Mouse (Mus musculus): ENCODE data around the gene Pld1.
"Not testable (repeated sequence)": the region's sequence is repeated elsewhere in the genome, so short reads cannot be mapped to it uniquely, and the experiment has no call there.

The Pld1 gene

DNA sequence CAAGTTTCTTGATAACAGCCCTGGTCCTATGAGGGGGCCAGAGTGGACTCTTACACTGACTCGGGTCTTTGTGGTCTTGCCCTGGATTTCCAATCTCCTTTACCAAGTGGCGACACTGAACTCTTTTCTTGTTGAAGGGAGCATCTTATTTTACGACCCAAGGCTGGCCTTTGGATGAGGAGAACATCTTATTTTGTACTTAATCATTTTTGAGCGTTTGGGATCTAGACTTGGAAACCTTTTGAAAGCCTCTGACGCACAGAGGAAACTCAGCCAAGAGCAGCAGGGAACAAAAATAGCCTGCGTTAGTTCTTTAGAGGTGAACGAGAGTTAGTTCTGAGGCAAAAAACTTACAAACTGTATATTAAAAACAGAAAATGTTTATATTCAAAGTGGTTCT, 4.5 kb downstream of the Pld1 start:
- DNase-seq (ENCODE audit: low read depth, low spot score) = peak; percentile 56

- not testable (repeated sequence) for DNase-seq (ENCODE audit: low read depth, low spot score)
These were observed 6.9 kb downstream of the Pld1 start for GRCm38 (mm10) chr3:27945397-27945796.

- DNase-seq (ENCODE audit: low read depth, low spot score) = no peak
These were observed 10.8 kb downstream of the Pld1 start for GRCm38 (mm10) chr3:27949175-27949872.

DNA sequence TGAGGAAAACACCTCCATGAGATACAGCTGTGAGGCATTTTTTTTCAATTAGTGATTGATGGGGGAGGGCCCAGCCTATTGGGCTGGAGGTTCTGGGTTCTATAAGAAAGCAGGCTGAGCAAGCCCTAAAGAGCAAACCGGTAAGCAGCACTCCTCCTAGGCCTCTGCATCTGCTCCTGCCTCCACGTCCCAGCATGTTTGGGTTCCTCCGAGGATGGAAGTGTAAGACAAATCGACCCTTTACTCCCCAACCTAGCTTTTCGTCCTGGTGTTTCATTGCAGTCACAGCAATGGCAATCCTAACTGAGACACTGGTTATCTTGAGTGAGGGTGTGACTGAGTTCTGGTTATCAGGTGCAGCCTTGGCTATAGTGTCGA, 11.4 kb downstream of the Pld1 start:
- no peak for DNase-seq (ENCODE audit: low read depth, low spot score)

DNA sequence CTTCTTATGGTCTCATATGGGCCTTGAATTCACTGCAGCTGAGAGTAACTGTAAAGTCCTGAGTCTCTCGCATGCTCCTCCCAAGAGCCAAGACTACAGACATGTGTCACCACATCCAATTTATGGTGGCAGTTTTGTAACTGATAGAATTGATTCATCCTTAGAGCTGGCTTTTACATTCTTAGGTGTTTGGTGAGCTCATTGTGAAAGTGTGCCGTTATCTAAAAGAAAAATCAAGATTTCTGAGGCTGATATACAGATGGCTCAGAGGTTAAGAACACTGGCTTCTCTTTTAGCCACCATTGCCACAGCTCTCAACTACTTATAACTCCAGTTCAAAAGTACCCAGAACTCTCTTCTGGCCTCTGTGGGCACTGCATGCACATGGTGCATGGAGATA, 12.2 kb downstream of the Pld1 start:
- no peak for DNase-seq (ENCODE audit: low read depth, low spot score)

DNA sequence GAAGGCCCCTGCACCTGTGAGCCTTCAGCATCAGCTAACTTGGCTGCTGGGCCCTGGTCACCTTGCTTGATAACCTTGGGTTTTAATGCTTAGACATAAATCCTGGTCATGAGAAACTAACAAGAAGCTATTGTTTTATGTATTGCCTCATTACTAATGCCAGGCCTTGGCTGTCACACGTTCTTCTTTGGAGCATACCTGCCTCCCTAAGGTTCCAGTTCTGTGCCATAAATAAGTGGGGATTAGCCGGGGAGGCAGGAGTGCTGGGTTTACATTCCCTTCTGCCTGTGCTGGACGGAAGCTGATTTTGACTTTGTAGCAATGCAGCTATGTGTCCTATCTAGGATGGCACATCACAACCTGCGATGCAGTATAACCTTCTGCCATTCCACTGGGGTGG, 13.2 kb downstream of the Pld1 start:
- no peak for DNase-seq (ENCODE audit: low read depth, low spot score)

- DNase-seq (ENCODE audit: low read depth, low spot score) = no peak
These were observed 17.5 kb downstream of the Pld1 start for GRCm38 (mm10) chr3:27956006-27956405.

DNA sequence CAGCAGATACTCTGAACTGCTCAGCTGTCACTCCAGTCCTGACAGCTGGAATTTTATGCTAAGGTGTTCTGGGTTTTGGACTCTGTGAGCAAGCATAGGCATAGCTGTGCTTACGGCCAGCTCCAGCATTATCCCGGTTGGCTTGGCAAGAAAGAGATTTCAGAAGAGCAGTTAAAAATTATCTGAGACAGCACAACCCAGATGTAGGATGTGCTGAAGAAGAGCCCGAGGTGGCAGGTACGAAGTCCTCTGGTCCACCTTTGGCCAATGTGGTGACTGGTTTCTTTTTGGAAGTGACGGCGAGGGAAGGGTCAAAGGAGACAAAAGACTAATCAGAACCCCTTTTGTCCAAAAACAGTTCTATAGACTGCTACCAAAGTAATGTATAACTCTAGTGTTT, 20.7 kb downstream of the Pld1 start:
- DNase-seq (ENCODE audit: low read depth, low spot score) = no peak

DNA sequence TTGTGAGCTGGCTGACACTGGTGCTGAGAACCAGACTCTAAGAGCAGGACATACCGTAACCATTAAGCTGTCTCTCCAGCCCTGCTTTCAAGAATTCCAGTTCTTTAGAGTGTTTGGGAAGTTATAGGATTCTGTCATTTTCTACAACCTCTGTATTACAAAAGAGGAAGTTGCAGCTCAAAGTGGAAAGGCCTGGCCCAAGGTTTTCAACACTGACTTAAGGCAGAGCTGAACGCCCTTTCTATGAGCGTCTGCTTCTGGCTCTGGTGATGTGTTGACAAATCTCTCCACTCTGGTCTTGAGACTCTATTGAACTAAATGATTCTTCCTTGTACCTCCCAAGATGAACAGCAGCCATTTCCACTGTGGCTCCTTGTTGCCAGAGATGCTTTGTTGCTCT, 22.7 kb downstream of the Pld1 start:
- DNase-seq (ENCODE audit: low read depth, low spot score) = no peak

DNA sequence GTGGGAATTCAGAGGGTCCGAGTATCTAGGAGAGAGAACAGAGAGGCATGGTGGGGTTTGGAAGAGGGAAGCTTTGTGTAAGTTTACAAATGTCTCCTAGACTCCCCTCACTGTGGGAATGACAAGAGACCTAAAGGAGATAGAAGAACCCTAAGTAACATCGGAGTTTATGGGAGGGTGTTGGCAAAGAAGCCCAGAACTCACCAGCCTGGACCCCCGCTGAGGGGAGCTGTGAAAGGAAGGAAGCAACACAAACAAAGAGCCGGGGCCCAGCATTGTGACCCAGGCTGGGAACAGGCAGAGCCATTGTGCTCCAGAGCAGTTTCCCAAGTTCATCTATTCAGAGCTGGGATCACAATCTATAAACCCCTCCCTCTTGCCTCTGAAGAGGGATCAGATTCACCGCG, 25.3 kb downstream of the Pld1 start:
- peak; percentile 28 for DNase-seq (ENCODE audit: low read depth, low spot score)

DNA sequence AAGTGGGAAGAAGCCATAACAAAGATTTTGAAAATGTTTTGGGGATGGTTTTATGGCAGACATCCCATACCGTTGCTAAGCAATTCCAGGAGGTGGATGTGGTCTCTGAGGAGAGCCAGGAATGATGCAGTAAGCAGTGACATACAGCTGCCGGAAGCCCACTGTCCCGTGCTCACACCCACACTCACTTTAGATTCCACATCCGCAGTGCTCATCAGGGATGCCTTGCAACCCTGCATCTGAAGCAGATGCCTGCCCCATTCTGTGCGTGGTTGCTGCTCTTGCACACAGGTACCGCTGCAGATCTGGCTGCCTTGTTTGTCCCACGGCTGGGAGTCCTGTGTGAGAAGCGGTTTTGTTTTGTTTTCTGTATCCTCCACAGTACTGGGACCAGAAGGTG, 30.2 kb downstream of the Pld1 start:
- DNase-seq (ENCODE audit: low read depth, low spot score) = peak; percentile 63

GRCm38 (mm10) chr3:27973936-27974335, 35.4 kb downstream of the Pld1 start:
- no peak for DNase-seq (ENCODE audit: low read depth, low spot score)

GRCm38 (mm10) chr3:27974981-27975380, 36.5 kb downstream of the Pld1 start:
- DNase-seq (ENCODE audit: low read depth, low spot score) = no peak

DNA sequence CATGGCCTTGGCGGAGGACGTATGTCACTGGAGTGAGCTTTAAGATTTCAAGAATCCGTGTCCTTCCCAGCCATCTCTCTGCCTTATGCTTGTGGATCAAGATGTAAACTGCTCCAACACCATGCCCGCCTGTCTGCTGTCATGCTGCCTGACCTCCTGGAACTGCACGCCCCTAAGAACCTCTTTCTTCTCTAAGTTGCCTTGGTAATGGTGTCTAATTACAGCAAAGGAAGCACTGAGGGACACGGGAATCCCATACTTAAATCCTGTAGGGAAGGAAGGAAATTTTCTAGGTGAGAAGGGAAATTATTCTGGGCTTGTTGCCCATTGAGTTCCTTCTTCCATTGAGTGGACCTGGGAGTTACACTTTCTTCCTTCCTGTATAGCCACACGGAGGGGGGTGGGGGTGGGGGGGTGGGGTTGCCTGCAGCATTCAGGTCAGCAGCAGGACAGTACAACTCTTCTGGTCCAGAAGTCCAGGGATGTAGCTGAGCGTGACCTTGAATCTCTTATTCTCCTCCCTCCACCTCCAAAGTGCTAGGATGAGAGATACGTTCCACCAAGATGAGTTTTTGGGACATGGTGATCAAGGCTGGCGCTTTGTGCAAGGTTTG, 38.5 kb downstream of the Pld1 start:
- DNase-seq (ENCODE audit: low read depth, low spot score) = no peak

DNA sequence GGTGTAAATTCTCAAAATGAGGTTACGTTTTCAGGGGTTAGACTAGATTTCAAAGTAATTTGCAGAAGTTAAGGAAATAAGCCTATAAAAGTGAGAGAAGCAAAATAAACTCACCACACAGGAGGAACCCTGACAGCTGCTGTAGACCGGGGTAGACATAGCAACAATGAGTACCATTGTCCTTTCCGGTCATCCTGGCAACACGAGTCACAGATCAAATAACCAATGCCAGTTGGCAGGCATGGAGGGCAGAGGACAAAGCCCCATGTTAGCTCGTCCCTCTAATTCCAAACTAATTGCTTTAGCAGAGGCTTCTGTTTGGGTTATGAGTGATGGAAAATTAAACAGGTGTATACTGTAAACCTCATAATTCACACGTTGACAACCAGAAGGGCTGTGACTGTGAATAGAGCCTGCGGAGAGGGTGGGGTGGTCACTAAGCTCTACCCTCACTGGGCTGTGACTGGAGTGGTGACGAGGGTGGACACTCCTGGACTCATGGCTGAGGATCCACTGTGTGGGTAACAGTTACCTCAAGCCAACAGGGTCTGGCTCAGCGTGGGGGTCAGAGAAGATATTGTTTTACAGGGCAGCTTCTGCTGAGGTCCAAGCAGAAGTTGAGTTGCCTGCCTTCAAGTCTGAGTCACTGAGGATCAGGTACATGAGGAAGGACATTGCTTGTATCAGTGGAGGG, 39.7 kb downstream of the Pld1 start:
- peak; percentile 81 for DNase-seq (ENCODE audit: low read depth, low spot score)

DNA sequence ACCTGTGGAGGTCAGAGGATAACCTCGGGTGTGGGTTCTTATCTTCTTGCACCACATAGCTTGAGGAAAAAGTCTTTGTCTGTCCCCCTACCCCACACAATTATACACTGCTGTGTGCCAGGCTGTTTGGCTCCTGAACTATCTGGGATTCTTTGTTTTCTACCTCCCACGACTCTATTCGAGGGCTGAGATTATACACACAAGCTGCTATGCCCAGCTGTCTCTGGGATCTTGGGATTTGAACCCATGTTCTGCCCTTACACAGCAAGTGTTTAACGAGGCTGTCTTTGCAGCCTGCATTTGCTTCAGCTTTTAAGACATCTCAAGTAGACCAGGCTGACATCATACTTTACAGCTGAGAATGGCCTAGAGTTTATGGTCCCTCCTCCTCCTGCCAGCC, 43.1 kb downstream of the Pld1 start:
- peak; percentile 15 for DNase-seq (ENCODE audit: low read depth, low spot score)

DNA sequence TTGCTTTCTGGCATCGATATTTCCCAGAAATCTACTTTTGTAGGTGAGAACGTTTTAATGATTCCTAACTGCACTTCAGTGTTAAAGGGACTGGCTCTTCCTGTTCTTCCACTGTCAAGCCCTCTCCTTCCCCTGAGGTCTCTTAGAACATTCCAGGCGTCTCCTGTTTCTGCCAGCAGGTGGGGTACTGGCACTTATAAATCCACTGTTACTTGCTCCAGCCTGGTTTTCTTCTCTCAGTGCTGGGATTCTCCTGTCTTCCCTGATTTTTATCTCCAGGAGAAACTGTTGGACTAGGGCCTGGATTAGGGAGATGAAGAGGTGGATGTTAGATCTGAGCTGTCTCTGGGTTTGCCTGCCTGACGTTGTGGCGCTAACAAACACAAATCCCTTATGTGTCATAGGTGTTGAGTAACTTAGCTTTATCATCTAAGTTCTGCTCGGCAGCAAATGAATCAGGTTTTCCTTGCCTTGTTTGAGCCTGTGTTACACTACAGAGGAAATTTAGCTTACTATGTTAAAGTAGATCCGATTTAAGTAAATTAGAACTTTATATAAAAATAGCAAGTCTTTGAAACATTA, 44.0 kb downstream of the Pld1 start:
- peak; percentile 89 for DNase-seq (ENCODE audit: low read depth, low spot score)

DNA sequence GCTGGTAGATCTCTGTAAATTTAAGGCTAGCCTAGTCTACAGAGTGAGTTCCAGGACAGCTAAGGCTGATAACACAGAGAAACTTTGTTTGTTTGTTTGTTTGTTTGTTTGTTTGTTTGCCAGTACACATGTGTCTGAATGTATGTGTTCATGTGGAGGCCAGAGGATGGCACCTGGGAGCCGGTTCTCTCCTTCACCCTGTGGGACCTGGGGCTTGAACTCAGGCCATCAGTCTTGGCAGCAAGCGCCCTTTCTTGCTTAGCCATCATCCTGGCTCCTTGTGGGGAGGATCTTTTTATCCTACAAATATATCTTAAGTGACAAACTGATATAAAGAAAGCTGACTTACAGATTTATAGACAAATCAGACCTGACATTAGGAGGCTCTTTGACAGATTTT, 44.8 kb downstream of the Pld1 start:
- no peak for DNase-seq (ENCODE audit: low read depth, low spot score)

- DNase-seq (ENCODE audit: low read depth, low spot score) = peak; percentile 81
These were observed 45.6 kb downstream of the Pld1 start for GRCm38 (mm10) chr3:27983935-27984577.

GRCm38 (mm10) chr3:27984620-27985019, 46.1 kb downstream of the Pld1 start:
- DNase-seq (ENCODE audit: low read depth, low spot score) = no peak

DNA sequence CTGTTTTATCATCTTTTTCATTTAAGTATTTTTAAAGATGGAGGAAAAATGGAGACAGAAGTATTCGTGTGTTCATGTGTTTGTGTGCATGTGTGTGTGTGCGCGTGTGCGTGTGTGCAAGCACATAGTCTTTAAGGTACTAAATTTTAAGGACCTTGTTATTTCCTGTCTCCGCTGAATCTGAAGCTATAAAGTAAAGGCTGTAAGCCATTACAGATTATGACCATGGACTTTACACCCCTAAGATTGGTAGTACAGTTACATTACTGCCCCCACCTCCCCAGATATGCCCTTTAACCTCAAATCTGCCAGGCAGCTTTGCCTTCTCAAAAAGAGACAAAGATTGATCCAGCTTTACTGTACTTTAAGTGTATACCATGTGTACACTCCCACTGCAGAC, 46.8 kb downstream of the Pld1 start:
- no peak for DNase-seq (ENCODE audit: low read depth, low spot score)

DNA sequence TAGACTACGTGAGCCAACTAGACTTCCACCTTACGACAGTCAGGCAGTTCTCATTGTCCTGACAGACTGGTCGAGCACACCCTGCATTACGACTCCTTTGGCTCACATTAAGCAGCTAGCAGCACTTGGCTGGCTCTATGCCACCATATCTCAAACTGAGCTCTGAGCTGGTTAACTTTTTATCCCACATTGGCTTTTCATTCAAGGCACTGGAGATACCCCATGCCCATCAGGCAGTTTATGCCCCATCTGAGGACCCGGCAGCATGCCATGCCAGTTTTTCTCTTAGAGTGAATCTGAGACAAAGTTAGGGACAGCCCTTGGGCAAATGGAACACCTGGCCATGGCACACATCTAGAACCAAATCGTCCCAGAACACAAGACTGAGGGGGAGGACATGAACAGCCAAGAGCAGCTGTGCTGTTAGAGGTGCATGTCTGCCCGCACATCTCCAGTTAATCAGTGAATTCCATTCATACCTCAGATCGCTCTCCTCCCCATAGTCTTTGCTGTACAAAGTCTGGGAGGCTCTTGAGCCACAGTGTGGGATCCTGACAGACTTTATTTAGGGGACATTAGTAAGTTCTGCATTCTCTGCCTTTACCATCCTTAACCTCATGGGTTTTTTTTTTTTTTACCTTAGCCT, 49.5 kb downstream of the Pld1 start:
- no peak for DNase-seq (ENCODE audit: low read depth, low spot score)

Data from brain, adult 2 months (tissue).